9 mouse cellular contexts compared by ENCODE assay signal in the genomic region with DNA sequence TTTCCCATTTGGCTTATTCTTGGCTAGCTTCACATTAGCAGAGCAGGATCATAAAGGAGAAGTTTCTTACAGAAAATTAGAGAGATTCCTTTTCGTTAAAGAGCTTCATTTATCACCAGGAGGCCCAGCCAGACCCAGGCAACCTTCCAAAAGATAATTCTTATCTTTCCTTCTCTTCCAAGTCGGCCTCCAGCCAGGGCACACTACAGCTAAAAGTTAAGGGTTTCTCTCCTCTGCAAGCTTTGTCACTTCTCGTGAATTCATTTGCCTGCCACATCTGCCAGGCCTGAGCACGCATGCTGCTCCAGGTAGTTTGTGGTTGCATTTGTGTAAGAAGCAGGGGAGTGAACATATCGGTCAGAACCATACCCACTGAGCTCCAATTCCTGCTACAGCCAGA. TPM values are rescaled to one million over a fixed set of nuclear protein-coding genes. Genes with fewer than 3 reads are reported as not detected.
DNase-seq lines count a peak whose midpoint lies in the region; ATAC-seq and TF ChIP-seq lines count a peak whose summit lies in the region.
"Had no signal": no experiment of that assay in that cellular context is flagged by ENCODE, and none has a peak within 500 bp of the region (broad histone marks: within the 10 kb centered on the region; RNA-seq: fewer than 3 reads in every experiment).

No protein-coding gene starts in this region.

- peaks cover 20% of the 10 kb centered on the region for H3K4me1 ChIP-seq in heart, embryonic 16.5 days (ENCODE audit: control insufficient read depth, insufficient read depth, low read length)
- peaks cover 16% of the 10 kb centered on the region for H3K4me1 ChIP-seq in liver, postnatal 0 days (ENCODE audit: insufficient read depth)

- H3K36me3 ChIP-seq in heart, embryonic 16.5 days (ENCODE audit: control insufficient read depth, insufficient read depth) = peaks cover 12% of the 10 kb centered on the region
- H3K36me3 ChIP-seq in liver, postnatal 0 days (replicated peaks; ENCODE audit: insufficient read depth, low read length) = peaks cover 20% of the 10 kb centered on the region

- no peaks in the 10 kb centered on the region for H3K27me3 ChIP-seq in heart, embryonic 16.5 days (ENCODE audit: control insufficient read depth, insufficient read depth, low read length)
- H3K27me3 ChIP-seq in liver, postnatal 0 days (ENCODE audit: insufficient read depth, low read length) = no peaks in the 10 kb centered on the region

- WGBS in heart, embryonic 16.5 days = 10% methylated on average over 5 of the region's 5 CpGs
- 25% methylated on average over 5 of the region's 5 CpGs for whole genome bisulfite sequencing in liver, postnatal 0 days (ENCODE audit: insufficient replicate concordance)

- no peaks in the 10 kb centered on the region for H3K9me3 ChIP-seq in heart, embryonic 16.5 days (replicated peaks; ENCODE audit: control insufficient read depth, low read length)
- H3K9me3 ChIP-seq in liver, postnatal 0 days (ENCODE audit: low read length) = no peaks in the 10 kb centered on the region

- H3K4me3 ChIP-seq in heart, embryonic 16.5 days (ENCODE audit: low read length) = peak overlapping the region; percentile 5; the same call in 1 of the 2 replicates
- H3K4me3 ChIP-seq in liver, postnatal 0 days (ENCODE audit: low read depth, low read length) = peak overlapping the region; percentile 92; the same call in 1 of the 2 replicates

- H3K4me2 ChIP-seq in heart, embryonic 16.5 days (ENCODE audit: low read depth, low read length) = peak overlapping the region; percentile 92
- peak overlapping the region; percentile 77 for H3K4me2 ChIP-seq in liver, postnatal 0 days (ENCODE audit: low read depth, low read length)

- peak overlapping the region; percentile 93 for H3K9ac ChIP-seq in heart, embryonic 16.5 days (ENCODE audit: low read length)
- H3K9ac ChIP-seq in liver, postnatal 0 days (replicated peaks) = peak overlapping the region; percentile 96

- H3K27ac ChIP-seq in heart, embryonic 16.5 days (ENCODE audit: low read length) = peak overlapping the region; percentile 93
- peak overlapping the region; percentile 98 for H3K27ac ChIP-seq in liver, postnatal 0 days (ENCODE audit: low read depth)

- no peak for ATAC-seq in heart, embryonic 16.5 days (replicated peaks; ENCODE audit: extremely low read depth, insufficient read depth, low FRiP score)
- ATAC-seq in liver, postnatal 0 days = peak; percentile 6; the same call in 1 of the 2 replicates

- peak; percentile 96 for TF ChIP-seq EP300 in liver, postnatal 0 days (IDR thresholded peaks at IDR 0.05; ENCODE audit: low read depth)

- TF ChIP-seq CTCF in liver, postnatal 0 days (IDR thresholded peaks at IDR 0.05; ENCODE audit: low read depth) = no peak

- DNase-seq in cerebellum, adult 11-12 months = peak; percentile 13
- no peak for DNase-seq in cerebellum, adult 11 months
- DNase-seq in c-Kit-positive CD71-positive TER-119-negative erythroid progenitor cells, embryonic 14.5 days (ENCODE audit: low read depth) = peak; percentile 72
- DNase-seq in liver, postnatal 0 days = peak; percentile 49
- DNase-seq in gastrocnemius, postnatal 10 days = no peak
- no peak for DNase-seq in layer of hippocampus, adult 8-10 months (ENCODE audit: low spot score in 2 of 2)
- DNase-seq in thymus, postnatal 10 days (ENCODE audit: low spot score in 2 of 2) = no peak

RNA-seq across cellular contexts. Expression of a gene that starts 0.8 kb away (rescaled TPM):
- 33.3 and 37.1 TPM in 2 replicates for polyA plus RNA-seq in heart, embryonic 16.5 days (2015; fragmentation: Nextera tagmentation; extraction: Ambion mirVana)
- 178 and 189 TPM in 2 replicates for polyA plus RNA-seq in liver, postnatal 0 days (2015; fragmentation: Nextera tagmentation; extraction: Ambion mirVana)
- total RNA-seq in gastrocnemius, postnatal 10 days (2021) = 10 to 100 TPM; 12.0 to 12.4 TPM
- 10 to 100 TPM; 45.1 to 57.0 (median 52.8) TPM for total RNA-seq in layer of hippocampus, adult 8-10 months (2022)

RNA-seq across cellular contexts. Expression of a gene that starts 30.7 kb away (rescaled TPM):
- polyA plus RNA-seq in heart, embryonic 16.5 days (2015; fragmentation: Nextera tagmentation; extraction: Ambion mirVana) = not detected in 2 replicates
- polyA plus RNA-seq in liver, postnatal 0 days (2015; fragmentation: Nextera tagmentation; extraction: Ambion mirVana) = not detected in 2 replicates
- not detected for total RNA-seq in gastrocnemius, postnatal 10 days (2021)
- not detected for total RNA-seq in layer of hippocampus, adult 8-10 months (2022)
- polyA plus RNA-seq: C2C12 had no signal

RNA-seq across cellular contexts. Expression of a gene that starts 49.6 kb away (rescaled TPM):
- polyA plus RNA-seq in heart, embryonic 16.5 days (2015; fragmentation: Nextera tagmentation; extraction: Ambion mirVana) = 0.24 and 1.00 TPM in 2 replicates
- polyA plus RNA-seq in liver, postnatal 0 days (2015; fragmentation: Nextera tagmentation; extraction: Ambion mirVana) = 0.11 TPM in 1 of 2 replicates, not detected in the other
- not detected for total RNA-seq in gastrocnemius, postnatal 10 days (2021)
- total RNA-seq in layer of hippocampus, adult 8-10 months (2022) = not detected
- polyA plus RNA-seq: C2C12 had no signal

RNA-seq across cellular contexts. Expression of a gene that starts 52.5 kb away (rescaled TPM):
- not detected in 2 replicates for polyA plus RNA-seq in heart, embryonic 16.5 days (2015; fragmentation: Nextera tagmentation; extraction: Ambion mirVana)
- not detected in 2 replicates for polyA plus RNA-seq in liver, postnatal 0 days (2015; fragmentation: Nextera tagmentation; extraction: Ambion mirVana)
- not detected for total RNA-seq in gastrocnemius, postnatal 10 days (2021)
- total RNA-seq in layer of hippocampus, adult 8-10 months (2022) = not detected
- polyA plus RNA-seq: C2C12 had no signal

RNA-seq across cellular contexts. Expression of a gene that starts 58.4 kb away (rescaled TPM):
- polyA plus RNA-seq in heart, embryonic 16.5 days (2015; fragmentation: Nextera tagmentation; extraction: Ambion mirVana) = 101 and 112 TPM in 2 replicates
- 23.8 and 28.4 TPM in 2 replicates for polyA plus RNA-seq in liver, postnatal 0 days (2015; fragmentation: Nextera tagmentation; extraction: Ambion mirVana)
- total RNA-seq in gastrocnemius, postnatal 10 days (2021) = 10 to 100 TPM; 54.6 to 68.2 TPM
- total RNA-seq in layer of hippocampus, adult 8-10 months (2022) = 100 to 1,000 TPM in 2 of 4 experiments, 10 to 100 TPM in 2; 87.9 to 106 (median 100) TPM

Comparison
In these comparisons a context has a peak if more than half of its experiments do, and no peak if none do; other contexts are left out.
1. DNase-seq: peak in cerebellum, adult 11-12 months (single experiment), c-Kit-positive CD71-positive TER-119-negative erythroid progenitor cells, embryonic 14.5 days (single experiment) and liver, postnatal 0 days (single experiment); none in cerebellum, adult 11 months (single experiment), gastrocnemius, postnatal 10 days (single experiment), layer of hippocampus, adult 8-10 months (0 of 2) and thymus, postnatal 10 days (0 of 2).